Mouse (Mus musculus): ENCODE data around the gene Nrip1. TPM values are rescaled to one million over a fixed set of nuclear protein-coding genes. Genes with fewer than 3 reads are reported as not detected.

Gene Nrip1
- total RNA-seq, 2 experiments from 2014 or later, result 55.8 to 57.8 TPM

DNA sequence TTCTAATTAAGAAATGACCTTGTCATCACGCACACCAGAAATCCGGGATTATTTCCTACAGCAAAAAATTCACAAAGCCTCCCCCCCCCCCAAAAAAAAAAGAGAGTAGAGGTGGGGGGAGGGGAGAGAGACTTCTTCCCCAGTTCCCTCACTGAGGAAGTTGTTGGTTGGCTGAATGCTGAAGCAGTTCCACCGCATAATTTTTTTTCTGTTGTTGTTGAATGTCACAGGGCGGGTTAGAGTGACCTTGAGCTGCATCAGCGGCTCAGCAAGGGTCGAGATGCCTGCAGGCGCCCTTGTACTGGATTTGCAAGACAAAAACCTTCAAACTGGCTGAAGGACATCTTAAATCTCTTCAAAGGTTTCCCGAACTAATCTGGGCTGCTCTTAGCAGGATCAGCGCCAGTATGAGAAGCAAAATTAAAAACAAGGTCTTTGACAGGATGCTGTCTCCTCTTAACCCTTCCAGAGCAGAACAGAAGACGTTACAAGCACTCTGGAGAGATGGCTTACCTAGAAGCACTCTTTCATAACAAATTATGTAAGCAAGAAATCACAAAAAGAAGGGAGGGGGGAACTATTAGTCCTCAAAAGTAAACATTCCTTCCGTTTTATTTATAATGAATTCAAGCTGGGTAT is 52.0 kb downstream of the Nrip1 start:
- intact Hi-C loops (cut with DNase I), result loop anchor here (5.0 kb wide), 1 partner anchor 51 kb away; the partner anchor contains the start of gene Nrip1
- DNase-seq (ENCODE audit: low spot score in 2 of 2), result no peak

DNA sequence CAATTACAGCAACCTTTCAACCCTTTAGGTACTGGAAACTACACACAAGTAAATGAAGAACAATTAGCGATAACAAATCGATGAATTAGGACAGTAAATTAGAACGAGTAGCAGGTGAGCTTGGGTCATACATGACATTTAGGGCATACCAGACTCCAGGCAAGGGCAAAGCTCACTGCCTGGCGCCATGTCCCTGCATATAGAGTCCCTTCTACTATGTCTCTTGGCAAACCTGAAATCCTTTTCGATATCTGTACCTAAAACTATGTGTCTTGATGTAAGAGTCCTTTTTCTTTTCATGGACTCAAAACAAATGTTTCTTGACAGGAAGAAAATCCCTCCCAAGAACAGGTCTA is 53.5 kb downstream of the Nrip1 start:
- intact Hi-C loops (cut with DNase I), result loop anchor here (5.0 kb wide), 1 partner anchor 52 kb away; the partner anchor contains the start of gene Nrip1
- no peak for DNase-seq (ENCODE audit: low spot score in 2 of 2)

DNA sequence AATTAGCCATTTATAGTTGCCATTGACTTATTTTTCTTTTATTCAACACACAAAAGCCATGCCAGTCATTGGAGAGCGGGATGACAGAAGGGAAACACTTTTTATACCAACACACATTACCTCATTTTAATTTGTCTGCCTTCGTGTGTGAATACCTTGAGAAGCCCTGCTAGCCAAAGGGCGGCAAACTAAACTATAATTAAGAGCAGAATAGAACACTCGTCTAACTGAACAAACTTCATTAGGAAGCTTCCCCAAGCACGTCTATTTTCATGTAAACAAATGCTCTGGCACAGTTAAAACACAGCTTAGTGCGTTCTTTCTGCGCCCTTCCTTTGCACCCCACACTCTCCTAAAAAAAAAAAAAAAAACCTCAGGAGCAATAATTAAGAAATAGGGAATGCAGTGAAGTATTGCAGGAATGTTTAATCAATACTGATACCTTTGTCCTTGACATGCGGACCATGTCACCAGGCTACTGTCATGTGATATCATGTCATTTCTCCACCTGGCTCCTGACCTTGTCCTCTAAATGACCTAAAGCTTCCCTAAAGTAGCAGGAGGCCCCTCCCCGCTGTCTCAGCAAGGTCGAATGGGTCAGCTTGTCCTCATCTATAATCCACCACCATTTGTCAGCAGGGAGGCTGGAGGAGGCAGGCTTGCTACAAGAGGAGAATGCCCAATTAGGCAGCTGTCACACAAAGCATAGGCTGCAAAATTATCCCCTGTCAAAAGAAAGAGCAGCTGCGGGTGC is 54.1 kb downstream of the Nrip1 start:
- intact Hi-C loops (cut with DNase I), result loop anchor here (5.0 kb wide), 1 partner anchor 53 kb away; the partner anchor contains the start of gene Nrip1
- no peak for DNase-seq (ENCODE audit: low spot score in 2 of 2)

DNA sequence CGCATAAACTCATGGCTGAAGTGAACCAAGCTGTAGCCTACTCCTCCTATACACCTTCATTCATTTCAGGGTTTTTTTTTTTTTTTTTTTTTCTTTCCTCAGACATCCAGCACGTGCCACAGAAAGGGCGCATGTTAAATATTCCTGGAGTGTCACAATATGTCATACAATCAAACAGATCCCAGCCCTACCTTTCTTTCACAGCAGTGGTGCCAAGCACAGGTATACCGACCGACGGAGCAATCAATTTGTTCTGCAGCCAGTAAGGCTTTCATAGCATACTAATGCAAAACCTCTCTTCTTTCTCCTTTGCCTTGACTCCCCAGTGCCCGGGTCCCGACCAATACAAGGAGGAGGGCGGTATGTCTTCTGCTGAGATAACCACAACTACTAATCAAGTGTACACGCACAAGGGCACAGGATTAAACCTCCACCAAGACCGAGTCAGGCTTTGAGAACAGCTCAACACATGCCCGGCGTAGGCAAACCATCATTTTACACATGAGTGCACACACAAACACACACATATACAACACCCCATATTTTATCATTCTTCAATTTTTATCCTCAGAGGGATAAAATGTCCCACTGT is 55.2 kb downstream of the Nrip1 start:
- no peak for DNase-seq (ENCODE audit: low spot score in 2 of 2)
- intact Hi-C loops (cut with DNase I), result no loop called here

DNA sequence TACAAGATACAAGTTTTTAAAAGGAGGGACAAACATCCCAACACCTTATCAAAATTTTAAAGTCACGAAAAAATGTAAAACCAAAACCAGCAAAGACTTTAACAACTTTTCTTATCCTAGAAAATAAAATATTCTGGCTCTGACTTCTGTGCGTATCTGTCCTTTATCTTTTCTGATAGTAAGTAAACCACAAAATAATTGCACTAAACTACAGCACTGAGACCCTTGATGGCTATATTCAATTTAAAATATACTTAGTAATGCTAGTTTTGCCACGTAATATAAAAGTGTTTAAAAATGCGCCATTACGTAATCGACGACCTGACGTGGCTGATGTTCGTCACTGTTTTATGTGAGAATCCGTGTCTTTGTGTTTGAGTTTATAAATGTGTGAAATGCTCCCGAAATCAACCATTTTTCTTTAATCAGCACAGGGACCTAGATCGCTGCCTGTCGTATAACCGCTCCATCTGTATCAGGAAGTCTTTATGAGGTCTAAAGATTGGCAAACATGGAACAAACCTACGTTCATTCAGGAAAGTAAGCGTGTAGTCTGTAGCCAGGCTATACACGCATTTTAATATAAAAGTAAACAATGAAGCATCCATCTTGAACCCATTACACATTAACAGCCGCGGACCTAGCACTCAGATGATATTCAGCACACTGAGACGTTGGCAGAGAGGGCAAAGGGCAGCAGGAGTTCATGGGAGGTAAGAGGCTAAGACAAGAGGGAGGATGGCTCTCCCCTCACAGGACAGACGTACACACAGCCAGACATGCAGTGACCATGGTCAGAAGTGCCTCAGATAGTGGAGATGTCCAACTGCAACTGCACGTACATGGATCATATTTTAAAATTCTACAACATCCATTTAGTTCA is 56.4 kb downstream of the Nrip1 start:
- intact Hi-C loops (cut with DNase I), result no loop called here
- no peak for DNase-seq (ENCODE audit: low spot score in 2 of 2)

DNA sequence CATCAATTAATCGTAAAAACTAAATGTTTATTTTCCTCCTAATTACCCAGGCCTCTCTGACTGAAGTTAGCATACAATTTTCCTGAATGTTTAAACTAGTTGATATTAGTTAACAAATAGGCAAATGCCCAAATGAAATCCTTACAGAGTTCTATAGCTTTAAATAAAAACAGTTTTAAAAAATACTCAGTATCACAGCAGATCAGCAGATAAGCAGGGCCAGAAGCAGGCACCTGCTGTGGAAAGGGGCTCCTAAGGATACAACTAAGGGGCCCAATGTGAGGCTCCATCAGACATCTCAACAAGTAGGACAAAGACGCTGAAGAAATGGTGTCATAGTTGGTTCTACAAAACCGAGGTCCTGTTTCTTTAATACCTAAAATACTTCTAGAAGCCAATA is 58.0 kb downstream of the Nrip1 start:
- intact Hi-C loops (cut with DNase I), result no loop called here
- DNase-seq (ENCODE audit: low spot score in 2 of 2), result no peak

DNA sequence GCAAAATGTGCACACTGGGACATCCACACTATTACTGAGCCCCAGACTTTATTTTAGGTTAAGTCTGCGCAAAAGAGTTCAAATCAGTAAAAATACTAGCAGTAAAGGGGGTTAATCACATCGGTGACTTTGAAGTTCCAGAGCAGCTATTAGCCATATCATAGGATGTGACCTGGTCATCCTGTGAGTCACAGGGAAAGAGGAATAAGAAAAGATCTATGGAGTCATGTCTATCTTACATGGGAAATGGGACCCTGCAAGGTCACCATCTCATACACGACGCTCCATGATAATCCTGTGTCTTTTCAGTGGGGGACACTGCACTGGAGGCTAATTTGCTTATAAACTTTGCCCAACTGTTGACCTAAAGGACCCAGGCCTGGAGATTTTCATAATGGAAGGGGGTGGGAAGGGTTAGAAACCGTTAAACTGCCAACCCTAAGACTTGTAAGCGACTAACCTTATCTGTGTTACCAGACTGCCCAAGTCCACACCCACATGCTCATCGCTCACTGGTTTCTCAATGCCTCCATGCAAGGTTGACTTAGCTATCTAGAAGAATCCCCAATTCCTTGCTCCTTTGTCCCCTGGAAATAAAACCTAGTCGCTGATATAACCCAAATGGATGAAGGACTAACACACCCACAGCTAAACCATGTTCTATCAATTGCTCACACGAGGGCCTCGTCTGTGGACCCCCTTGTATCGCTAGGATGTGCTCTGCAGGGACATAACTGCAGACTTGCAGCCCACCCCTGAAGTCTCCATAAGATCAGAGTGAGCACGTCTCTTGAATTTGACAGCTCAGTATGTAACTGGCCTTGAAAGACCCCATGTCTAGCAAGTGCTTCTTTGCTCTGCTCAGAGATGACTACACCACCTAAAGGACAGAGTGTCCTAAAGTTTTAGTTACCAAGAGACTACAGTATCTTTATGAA is 59.3 kb downstream of the Nrip1 start:
- intact Hi-C loops (cut with DNase I), result no loop called here
- DNase-seq (ENCODE audit: low spot score in 2 of 2), result no peak

DNA sequence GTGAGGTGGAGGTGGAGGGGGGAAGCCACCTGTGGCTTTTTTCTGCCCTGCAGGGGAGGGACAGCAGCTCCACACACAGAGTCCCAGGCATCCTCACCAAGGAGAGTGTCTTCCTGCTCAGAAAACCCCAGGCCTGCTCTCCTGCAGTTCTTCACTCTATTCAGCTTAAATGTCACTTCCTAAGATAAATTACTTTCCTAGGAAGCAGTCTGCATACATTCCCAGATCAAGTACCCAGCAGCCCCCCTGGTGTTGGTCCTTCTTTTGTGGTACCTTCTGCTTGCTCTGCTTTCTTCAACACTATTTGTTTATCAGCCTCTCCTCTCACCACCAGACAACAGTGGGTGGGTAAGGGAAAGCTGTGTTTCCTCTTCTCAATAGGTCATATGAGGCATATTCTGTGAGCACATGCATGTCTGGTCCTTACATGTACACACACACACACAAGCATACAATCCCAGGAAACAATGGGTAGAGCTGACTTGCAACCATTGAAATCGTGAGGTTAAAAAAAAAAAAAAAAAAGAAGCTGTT is 60.7 kb downstream of the Nrip1 start:
- intact Hi-C loops (cut with DNase I), result no loop called here
- no peak for DNase-seq (ENCODE audit: low spot score in 2 of 2)

DNA sequence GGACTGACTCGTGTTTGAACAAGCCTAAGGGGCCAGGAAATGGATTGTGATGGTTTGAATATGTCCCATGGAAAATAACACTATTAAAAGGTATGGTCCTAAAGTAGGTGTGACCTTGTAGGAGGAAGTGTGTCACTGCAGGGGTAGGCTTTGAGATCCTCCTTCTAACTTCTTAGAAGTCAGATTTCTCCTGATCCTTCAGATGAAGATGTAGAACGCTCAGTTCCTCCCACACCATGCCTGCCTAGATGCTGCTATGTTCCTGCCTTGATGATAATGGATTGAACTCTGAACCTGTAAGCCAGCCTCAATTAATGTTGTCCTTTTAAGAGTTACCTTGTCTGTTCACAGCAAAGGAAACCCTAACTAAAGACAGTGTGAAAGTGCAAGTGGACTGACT is 62.8 kb downstream of the Nrip1 start:
- intact Hi-C loops (cut with DNase I), result no loop called here
- no peak for DNase-seq (ENCODE audit: low spot score in 2 of 2)

DNA sequence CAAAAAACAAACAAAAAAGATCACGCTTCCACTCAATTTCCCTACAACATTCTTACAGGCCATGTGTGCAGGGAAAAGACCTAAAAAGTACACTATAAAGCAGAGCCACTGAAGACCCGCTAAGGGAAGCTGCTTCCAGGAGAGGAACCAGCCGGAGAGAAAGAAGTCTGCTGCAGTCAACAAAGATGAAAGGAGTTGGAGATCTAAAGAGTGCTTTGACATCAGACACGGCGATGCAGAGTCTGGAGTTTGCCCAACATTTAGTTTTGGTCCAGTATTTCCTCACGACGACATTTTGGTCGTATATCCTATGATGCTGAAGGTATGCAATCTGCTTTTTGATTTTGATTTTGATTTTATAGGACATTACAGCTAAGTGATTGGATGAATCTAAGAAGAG is 63.3 kb downstream of the Nrip1 start:
- intact Hi-C loops (cut with DNase I), result no loop called here
- DNase-seq (ENCODE audit: low spot score in 2 of 2), result no peak

DNA sequence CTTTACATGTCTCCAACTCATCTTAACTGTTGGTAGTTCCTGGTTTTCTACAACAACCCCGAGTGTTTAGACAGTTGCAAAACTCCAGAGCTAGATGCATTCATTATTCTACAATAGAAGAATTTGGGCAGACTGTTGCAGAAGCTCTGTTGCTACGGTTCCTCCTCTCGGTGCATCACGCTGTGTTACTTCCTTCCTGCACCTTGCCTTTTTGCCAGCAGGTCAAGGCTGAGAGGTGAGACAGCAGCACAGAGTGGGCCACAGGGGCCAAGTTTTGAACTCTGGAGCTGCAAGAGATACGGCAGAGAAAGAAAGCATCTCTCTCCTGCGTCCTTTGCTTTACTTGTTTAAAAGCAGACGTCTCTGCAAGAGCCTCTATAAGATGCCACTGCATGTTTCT is 64.3 kb downstream of the Nrip1 start:
- DNase-seq (ENCODE audit: low spot score in 2 of 2), result no peak
- intact Hi-C loops (cut with DNase I), result no loop called here

DNA sequence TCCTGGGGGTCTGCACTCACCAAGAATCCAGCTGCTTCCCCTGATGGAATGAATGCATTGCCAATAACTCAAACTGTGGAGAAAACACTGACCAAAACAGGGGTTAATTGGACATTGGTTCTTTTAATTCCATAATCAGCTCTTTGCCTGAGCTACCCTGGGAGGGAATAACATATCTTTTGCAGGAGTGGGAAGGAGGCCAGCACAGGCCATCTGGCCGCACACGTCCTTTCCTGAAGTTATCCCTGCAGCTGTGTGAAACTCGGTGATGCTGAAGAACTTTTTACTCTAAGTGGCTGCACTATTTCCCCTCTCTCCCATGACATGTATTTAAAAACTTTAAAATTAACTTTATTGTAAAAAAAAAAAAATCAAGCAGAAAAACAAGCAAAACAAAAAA is 66.6 kb downstream of the Nrip1 start:
- intact Hi-C loops (cut with DNase I), result no loop called here
- DNase-seq (ENCODE audit: low spot score in 2 of 2), result no peak

DNA sequence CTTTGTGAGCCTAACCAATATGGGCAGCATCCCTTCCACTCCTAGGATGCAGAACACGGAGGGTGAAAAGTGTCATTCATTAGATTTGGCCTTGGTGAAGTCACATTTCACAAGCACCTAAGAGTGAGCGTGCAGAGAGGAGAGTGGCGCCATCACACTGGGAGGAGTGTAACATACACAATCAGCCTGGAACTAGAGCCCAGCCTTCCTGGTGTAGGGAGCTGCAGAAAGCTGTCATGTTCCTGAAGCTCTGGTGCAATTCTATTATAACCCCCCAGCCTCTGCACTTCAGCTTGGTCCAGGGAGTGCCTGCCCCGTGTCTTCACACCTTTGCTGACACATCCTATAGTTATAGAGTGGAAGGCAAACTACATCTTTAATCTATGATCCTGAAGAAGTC is 67.2 kb downstream of the Nrip1 start:
- intact Hi-C loops (cut with DNase I), result no loop called here
- DNase-seq (ENCODE audit: low spot score in 2 of 2), result no peak

DNA sequence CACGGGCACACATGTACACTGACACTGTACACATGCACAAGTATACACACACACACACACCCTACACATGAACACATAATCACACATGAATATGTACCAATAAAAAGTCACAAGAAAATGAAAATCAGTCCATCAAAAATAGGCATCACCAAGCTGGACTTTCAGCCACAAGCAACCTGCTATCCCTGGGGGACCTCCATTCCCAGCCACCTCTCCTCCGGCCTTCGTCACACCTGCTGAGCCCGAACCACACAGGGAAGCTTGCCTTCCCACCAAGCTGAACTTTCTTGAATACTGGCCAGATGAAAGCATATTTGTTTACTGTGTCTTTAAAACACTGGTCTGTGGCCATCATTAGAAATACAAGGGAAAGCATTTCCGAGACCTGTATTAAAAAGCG is 70.2 kb downstream of the Nrip1 start:
- no peak for DNase-seq (ENCODE audit: low spot score in 2 of 2)
- intact Hi-C loops (cut with DNase I), result no loop called here

DNA sequence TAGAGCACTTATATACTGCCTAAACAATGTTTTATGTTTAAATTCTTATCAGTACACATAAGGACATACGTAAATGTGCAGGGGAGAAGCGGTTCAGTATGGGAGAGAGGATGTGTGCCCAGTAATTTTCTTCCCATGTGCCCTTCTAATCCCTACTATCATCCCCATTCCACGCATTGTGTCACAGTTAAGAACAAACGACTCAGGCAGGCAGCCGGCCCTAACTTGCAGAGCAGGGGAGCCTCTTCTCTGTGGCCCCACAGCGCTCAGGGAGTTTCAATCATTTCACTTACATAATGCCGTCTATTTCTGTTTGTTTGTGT is 71.9 kb downstream of the Nrip1 start:
- DNase-seq (ENCODE audit: low spot score in 2 of 2), result no peak
- intact Hi-C loops (cut with DNase I), result no loop called here

DNA sequence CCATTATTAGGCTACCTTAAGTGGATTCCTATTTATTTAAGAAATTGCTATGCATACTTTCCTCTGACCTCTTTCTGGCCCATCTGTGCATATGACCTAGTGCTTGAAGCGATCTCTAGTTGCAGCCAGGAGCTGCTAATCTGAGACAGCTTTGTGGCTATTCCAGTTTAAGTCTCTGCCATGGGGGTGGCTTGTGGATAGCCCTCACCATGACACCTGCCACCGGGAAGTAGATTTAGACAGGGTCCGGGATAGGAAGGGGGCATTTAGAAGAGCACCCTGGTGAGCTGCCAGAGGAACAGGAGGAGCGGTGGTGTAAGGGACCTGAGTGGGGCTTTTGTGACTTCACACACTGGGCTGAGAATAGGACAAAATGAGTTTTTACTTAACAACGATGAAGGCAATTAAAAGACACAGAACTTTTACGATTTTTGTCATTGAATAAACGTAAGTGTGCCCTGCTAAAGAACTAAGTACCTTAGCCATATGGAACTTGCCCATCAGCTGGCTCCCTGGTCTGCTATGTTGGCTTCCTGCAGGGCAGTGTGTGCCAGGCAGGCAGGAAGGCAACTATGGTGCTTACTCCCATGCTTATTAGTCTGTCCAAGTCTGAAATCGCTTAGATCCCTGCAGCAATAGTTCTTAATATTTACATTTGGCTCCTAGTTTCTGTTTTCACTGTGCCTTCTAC is 72.4 kb downstream of the Nrip1 start:
- intact Hi-C loops (cut with DNase I), result no loop called here
- no peak for DNase-seq (ENCODE audit: low spot score in 2 of 2)

DNA sequence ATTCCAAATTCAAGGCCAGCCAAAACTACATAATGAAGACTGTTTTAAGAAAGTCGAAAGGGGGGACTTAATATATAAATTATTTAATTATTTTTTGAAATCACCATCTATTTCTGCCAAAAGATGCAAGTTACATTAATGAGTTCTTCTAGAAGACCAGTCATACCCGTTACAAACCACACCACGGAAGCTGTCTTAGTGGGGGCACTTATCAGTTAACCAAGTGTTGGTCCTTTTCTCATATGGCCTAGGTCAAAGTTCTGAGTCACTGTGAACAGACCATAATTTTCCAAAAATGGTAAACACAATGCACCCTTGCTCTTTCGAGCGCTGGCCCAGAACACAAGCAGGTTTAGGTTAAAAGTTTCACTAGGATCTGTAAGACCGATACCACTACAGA is 73.2 kb downstream of the Nrip1 start:
- intact Hi-C loops (cut with DNase I), result no loop called here
- no peak for DNase-seq (ENCODE audit: low spot score in 2 of 2)

DNA sequence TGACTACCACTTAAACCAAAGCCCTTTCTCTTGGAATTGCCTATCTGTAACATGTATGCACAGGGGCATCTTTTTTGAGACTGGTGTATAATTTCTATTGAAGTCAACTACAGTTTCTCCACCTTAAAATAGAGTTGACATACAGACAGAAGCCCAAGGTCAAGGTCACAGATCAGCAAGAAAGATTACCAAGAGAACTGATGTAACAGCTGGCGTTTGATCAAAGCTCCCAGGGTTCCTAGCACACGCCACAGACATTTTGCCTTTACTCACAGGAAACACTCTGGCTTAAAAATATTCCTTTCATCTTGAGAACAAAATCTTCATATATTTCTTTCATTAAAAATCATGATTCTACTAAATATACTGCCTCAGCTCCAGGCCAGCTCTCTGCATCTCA is 74.1 kb downstream of the Nrip1 start:
- no peak for DNase-seq (ENCODE audit: low spot score in 2 of 2)
- intact Hi-C loops (cut with DNase I), result no loop called here

All from left cerebral cortex, postnatal 36 days (tissue).